Mouse (Mus musculus): Measurements from ENCODE around the gene Itga7.
"Not testable (repeated sequence)": the region's sequence is repeated elsewhere in the genome, so short reads cannot be mapped to it uniquely, and the experiment has no call there.

Gene Itga7

GRCm38 (mm10) chr10:128980644-128981365, 47.2 kb downstream of the Itga7 start:
- no peak for DNase-seq (ENCODE audit: low spot score in 2 of 2)

- DNase-seq (ENCODE audit: low spot score in 2 of 2) = not testable (repeated sequence)
Measured at GRCm38 (mm10) chr10:128989131-128989530, 55.5 kb downstream of the Itga7 start, which contains the start of gene Olfr9. TSS of gene Olfr9 (plus strand) at chr10:128989431.

- not testable (repeated sequence) for DNase-seq (ENCODE audit: low spot score in 2 of 2)
Measured at GRCm38 (mm10) chr10:128990129-128990850, 56.7 kb downstream of the Itga7 start.

- no peak for DNase-seq (ENCODE audit: low spot score in 2 of 2)
Measured at GRCm38 (mm10) chr10:128990994-128991393, 57.4 kb downstream of the Itga7 start.

- DNase-seq (ENCODE audit: low spot score in 2 of 2) = no peak
Measured at GRCm38 (mm10) chr10:128995796-128996195, 62.2 kb downstream of the Itga7 start.

- DNase-seq (ENCODE audit: low spot score in 2 of 2) = no peak
Measured at GRCm38 (mm10) chr10:128996523-128997040, 63.0 kb downstream of the Itga7 start.

GRCm38 (mm10) chr10:129004032-129004920, 70.7 kb downstream of the Itga7 start:
- DNase-seq (ENCODE audit: low spot score in 2 of 2) = no peak
